Comparison of ENCODE assay signal across 8 mouse cellular contexts in the genomic region with DNA sequence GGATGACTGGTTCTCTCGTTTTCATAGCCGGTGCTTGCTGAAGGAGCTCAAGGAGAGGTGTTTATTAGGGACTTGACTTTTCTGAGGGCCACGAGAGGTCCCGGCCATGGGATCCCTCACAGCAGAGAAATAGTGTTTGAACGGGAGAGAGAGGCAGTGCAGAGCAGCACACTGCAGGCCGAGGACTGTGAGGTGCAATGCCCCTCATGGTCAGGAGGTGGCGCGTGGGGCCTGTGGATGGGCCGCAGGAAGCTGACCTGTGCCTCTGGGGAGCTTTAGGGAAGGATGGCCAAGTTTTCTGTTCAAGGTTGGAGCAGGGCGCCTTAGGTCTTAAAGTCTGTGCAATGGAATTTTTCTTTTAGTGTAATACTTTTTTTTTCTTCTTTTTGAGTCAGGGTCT. TPM values are rescaled to one million over a fixed set of nuclear protein-coding genes. Genes with fewer than 3 reads are reported as not detected.
DNase-seq lines count a peak whose midpoint lies in the region; TF ChIP-seq lines count a peak whose summit lies in the region.

No protein-coding gene starts in this region.

- peak; percentile 75 to 78 for DNase-seq in layer of hippocampus, postnatal 10 days (ENCODE audit: low spot score in 2 of 2)
- no peak for DNase-seq in layer of hippocampus, postnatal 14 days (ENCODE audit: low spot score in 2 of 2)
- DNase-seq in adipocyte (ENCODE audit: low spot score), result peak; percentile 56
- peak; percentile 83 for DNase-seq in embryo, embryonic 10 days (ENCODE audit: low spot score)
- peak; percentile 70 to 83 for DNase-seq in heart, adult 2 months
- DNase-seq in left cerebral cortex, postnatal 4 days, result peak; percentile 77
- peak; percentile 37 for DNase-seq in ovary, adult 18-20 months (ENCODE audit: low spot score)
- DNase-seq in thymus, postnatal 4 days, result peak; percentile 82

- no peak overlapping the region for H3K9ac ChIP-seq in heart, adult 2 months (ENCODE audit: low read depth, low read length)

- H3K36me3 ChIP-seq in heart, adult 2 months (ENCODE audit: control insufficient read depth, insufficient read depth, low read length), result no peaks in the 10 kb centered on the region

- H3K27me3 ChIP-seq in heart, adult 2 months (ENCODE audit: control insufficient read depth, insufficient read depth, low read length), result no peaks in the 10 kb centered on the region

- no peak overlapping the region for H3K27ac ChIP-seq in heart, adult 2 months

- TF ChIP-seq CTCF in heart, adult 2 months (IDR thresholded peaks at IDR 0.05), result peak; percentile 93

- H3K4me3 ChIP-seq in heart, adult 2 months, result no peak overlapping the region

- WGBS in heart, adult 2 months, result 30% methylated on average over 10 of the region's 10 CpGs

- peak; percentile 54 for TF ChIP-seq EP300 in heart, adult 2 months (IDR thresholded peaks at IDR 0.05; ENCODE audit: insufficient read depth, low read depth, low read length)

- intact Hi-C loops in heart, adult 2 months (cut with DNase I), result loop anchor here (10.0 kb wide), 2 partner anchors 345 to 1305 kb away; a partner anchor contains a TSS
- intact Hi-C loops in left cerebral cortex, postnatal 4 days (cut with DNase I), result loop anchor here (10.0 kb wide), 1 partner anchor 1305 kb away; a partner anchor contains a TSS

- TF ChIP-seq POLR2A in heart, adult 2 months (IDR thresholded peaks at IDR 0.05; ENCODE audit: insufficient read depth, low read depth, low read length), result no peak

- H3K4me1 ChIP-seq in heart, adult 2 months (ENCODE audit: control insufficient read depth, insufficient read depth, low read length), result peaks cover under 1% of the 10 kb centered on the region; the same call in 1 of the 2 replicates

- no peaks in the 10 kb centered on the region for H3K79me2 ChIP-seq in heart, adult 2 months (replicated peaks; ENCODE audit: control insufficient read depth, insufficient read depth, low read length)

RNA-seq across cellular contexts. Expression of a gene that starts 25.5 kb away (rescaled TPM):
- 10 to 100 TPM; 25.1 to 25.2 TPM for total RNA-seq in layer of hippocampus, postnatal 10 days (2021)
- 10 to 100 TPM; 29.8 to 30.1 TPM for total RNA-seq in layer of hippocampus, postnatal 14 days (2021)
- 10 to 100 TPM; 21.8 to 25.6 TPM for total RNA-seq in heart, adult 2 months (2021)
- polyA plus RNA-seq in heart, adult 2 months (2012; rRNA removed), result 23.2 and 30.1 TPM in 2 replicates
- total RNA-seq in left cerebral cortex, postnatal 4 days (2021), result 10 to 100 TPM; 17.9 to 19.3 TPM

RNA-seq across cellular contexts. Expression of a gene that starts 53.9 kb away (rescaled TPM):
- 10 to 100 TPM; 38.8 to 41.0 TPM for total RNA-seq in layer of hippocampus, postnatal 10 days (2021)
- total RNA-seq in layer of hippocampus, postnatal 14 days (2021), result 10 to 100 TPM; 46.7 to 49.1 TPM
- 10 to 100 TPM; 30.4 to 33.5 TPM for total RNA-seq in heart, adult 2 months (2021)
- polyA plus RNA-seq in heart, adult 2 months (2012; rRNA removed), result 26.0 and 38.0 TPM in 2 replicates
- total RNA-seq in left cerebral cortex, postnatal 4 days (2021), result 10 to 100 TPM; 29.0 to 31.4 TPM

Comparison
In these comparisons a context has a peak if more than half of its experiments do, and no peak if none do; other contexts are left out.
1. DNase-seq: peak in layer of hippocampus, postnatal 10 days (2 of 2), adipocyte (single experiment), embryo, embryonic 10 days (single experiment), heart, adult 2 months (2 of 2), left cerebral cortex, postnatal 4 days (single experiment), ovary, adult 18-20 months (single experiment) and thymus, postnatal 4 days (single experiment); none in layer of hippocampus, postnatal 14 days (0 of 2).